Mouse (Mus musculus): ENCODE results near the gene Shisa9. TPM values are rescaled to one million over a fixed set of nuclear protein-coding genes. Genes with fewer than 3 reads are reported as not detected.
"Not testable (repeated sequence)": the region's sequence is repeated elsewhere in the genome, so short reads cannot be mapped to it uniquely, and the experiment has no call there.

The Shisa9 gene
- 0.70 and 0.83 TPM in 2 replicates for polyA plus RNA-seq (2016; fragmentation: Nextera tagmentation; extraction: Ambion mirVana)

DNA sequence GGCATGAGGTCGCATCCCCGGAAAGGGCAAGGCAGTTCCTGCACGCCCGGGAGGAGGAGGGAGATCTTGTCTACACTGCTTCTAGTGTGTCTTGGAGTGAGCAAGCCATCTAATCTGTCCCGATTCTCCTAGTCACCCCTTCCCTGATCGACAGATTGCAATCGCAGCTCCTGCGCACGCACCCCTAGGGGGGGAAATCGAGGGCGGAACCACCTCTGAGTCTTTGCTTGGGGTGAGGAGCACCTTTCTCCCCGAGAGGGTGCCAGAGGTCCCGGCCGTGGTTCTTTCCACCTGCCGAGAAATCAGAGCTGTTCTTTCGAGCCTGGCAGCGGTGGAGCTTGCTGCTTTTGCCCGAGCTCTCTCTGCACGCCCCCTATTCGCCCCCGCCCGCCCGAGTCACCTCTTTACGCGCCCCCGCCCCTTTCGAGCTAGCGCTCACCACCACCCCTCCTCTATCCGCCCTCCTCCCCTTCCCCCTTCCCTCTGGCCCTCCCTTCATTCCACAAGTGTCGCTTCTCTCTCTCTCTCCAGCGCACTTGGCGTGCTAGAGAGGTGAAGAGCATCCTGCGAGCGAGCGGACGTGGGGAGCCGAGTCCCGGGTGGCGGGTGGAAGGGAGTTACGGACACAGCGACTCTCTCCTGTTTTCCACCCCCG, at the start of gene Shisa9:
Gene Shisa9, plus strand, starts transcription at position 498 of the 655 bp plus-strand sequence.
- Histone ChIP-seq H3K27me3 (peaks cover 78% of the 10 kb centered on the region), H3K27ac (no peak within 1 kb of the TSS), H3K36me3 (no peaks in the 10 kb centered on the region), H3K4me3 (peak within 1 kb of the TSS; percentile 55), H3K9ac (peak within 1 kb of the TSS; percentile 52), H3K4me2 (replicated peaks) (peak within 1 kb of the TSS; percentile 99), H3K9me3 (no peaks in the 10 kb centered on the region), H3K4me1 (peaks cover 13% of the 10 kb centered on the region)
- under 1% methylated on average over 37 of the region's 42 CpGs for WGBS
- ATAC-seq (ENCODE audit: insufficient number of reproducible peaks, insufficient read depth, low FRiP score, low TSS enrichment), result peak; percentile 48; the same call in 1 of the 2 replicates

- Histone ChIP-seq H3K4me2 (replicated peaks) (no peak overlapping the region), H3K9me3 (no peaks in the 10 kb centered on the region), H3K36me3 (no peaks in the 10 kb centered on the region)
Observed at GRCm38 (mm10) chr16:11940477-11940876, 43.4 kb upstream of the Shisa9 start.

GRCm38 (mm10) chr16:11960691-11961090, 23.2 kb upstream of the Shisa9 start:
- Histone ChIP-seq H3K4me1 (no peaks in the 10 kb centered on the region), H3K9me3 (no peaks in the 10 kb centered on the region), H3K4me2 (replicated peaks) (no peak overlapping the region), H3K4me3 (no peak overlapping the region), H3K27me3 (no peaks in the 10 kb centered on the region), H3K27ac (no peak overlapping the region), H3K36me3 (no peaks in the 10 kb centered on the region), H3K9ac (no peak overlapping the region)
- ATAC-seq (ENCODE audit: insufficient number of reproducible peaks, insufficient read depth, low FRiP score, low TSS enrichment), result no peak
- WGBS, result 85% methylated on average over 1 of the region's 1 CpGs

More at GRCm38 (mm10) chr16:11940477-11940876, 43.4 kb upstream of the Shisa9 start:
- no peak overlapping the region for H3K27ac ChIP-seq
- no peak for ATAC-seq (ENCODE audit: insufficient number of reproducible peaks, insufficient read depth, low FRiP score, low TSS enrichment)
- no peak overlapping the region for H3K4me3 ChIP-seq
- H3K27me3 ChIP-seq, result 0 out of 2 replicates have a peak, but pooled peaks cover 2% of the 10 kb centered on the region
- no peak overlapping the region for H3K9ac ChIP-seq
- H3K4me1 ChIP-seq, result no peaks in the 10 kb centered on the region

GRCm38 (mm10) chr16:11966041-11966440, 17.9 kb upstream of the Shisa9 start:
- no peak overlapping the region for H3K9ac ChIP-seq
- H3K4me1 ChIP-seq, result no peaks in the 10 kb centered on the region
- H3K4me2 ChIP-seq (replicated peaks), result no peak overlapping the region
- H3K27ac ChIP-seq, result no peak overlapping the region
- ATAC-seq (ENCODE audit: insufficient number of reproducible peaks, insufficient read depth, low FRiP score, low TSS enrichment), result no peak
- no peaks in the 10 kb centered on the region for H3K27me3 ChIP-seq
- no peak overlapping the region for H3K4me3 ChIP-seq
- 89% methylated on average over 8 of the region's 8 CpGs for WGBS
- no peaks in the 10 kb centered on the region for H3K9me3 ChIP-seq
- H3K36me3 ChIP-seq, result no peaks in the 10 kb centered on the region

DNA sequence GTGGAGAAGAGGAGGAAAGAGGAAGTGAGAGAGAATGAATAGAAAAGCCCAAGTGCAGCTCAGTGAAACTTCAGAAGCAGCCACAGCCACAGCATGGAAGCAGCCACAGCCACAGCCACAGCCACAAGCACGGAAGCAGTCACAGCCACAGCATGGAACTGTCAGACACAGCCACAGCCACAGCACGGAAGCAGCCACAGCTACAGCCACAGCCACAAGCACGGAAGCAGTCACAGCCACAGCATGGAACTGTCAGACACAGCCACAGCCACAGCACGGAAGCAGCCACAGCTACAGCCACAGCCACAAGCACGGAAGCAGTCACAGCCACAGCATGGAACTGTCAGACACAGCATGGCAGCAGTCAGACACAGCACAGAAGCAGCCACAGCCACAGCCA, 17.1 kb upstream of the Shisa9 start:
- WGBS, result 84% methylated on average over 5 of the region's 5 CpGs
- not testable (repeated sequence) for H3K9me3 ChIP-seq; H3K27ac ChIP-seq; H3K4me2 ChIP-seq (replicated peaks); H3K36me3 ChIP-seq; ATAC-seq (ENCODE audit: insufficient number of reproducible peaks, insufficient read depth, low FRiP score, low TSS enrichment); H3K4me3 ChIP-seq; H3K9ac ChIP-seq; H3K4me1 ChIP-seq; H3K27me3 ChIP-seq

DNA sequence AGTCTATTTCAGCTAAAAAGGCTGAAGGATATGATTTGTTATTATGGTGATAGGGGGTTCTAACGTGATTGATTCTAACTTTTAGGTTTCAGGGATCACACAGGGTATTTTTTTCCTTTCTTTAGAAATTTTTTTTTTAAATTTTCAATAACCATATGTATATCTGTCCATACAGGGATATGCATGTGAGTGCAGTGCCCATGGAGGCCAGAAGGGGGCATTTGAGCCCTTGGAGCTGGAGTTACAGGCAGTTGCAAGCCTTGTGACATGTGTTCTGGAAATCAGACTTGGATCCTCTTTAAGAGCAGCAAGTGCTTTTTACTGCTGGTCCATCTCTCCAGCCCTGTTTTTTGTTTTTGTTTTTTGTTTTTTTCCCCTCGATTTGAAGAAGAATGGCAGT, 16.3 kb upstream of the Shisa9 start:
- H3K27me3 ChIP-seq, result no peaks in the 10 kb centered on the region
- H3K36me3 ChIP-seq, result no peaks in the 10 kb centered on the region
- ATAC-seq (ENCODE audit: insufficient number of reproducible peaks, insufficient read depth, low FRiP score, low TSS enrichment), result no peak
- no peak overlapping the region for H3K9ac ChIP-seq
- no peak overlapping the region for H3K27ac ChIP-seq
- H3K9me3 ChIP-seq, result no peaks in the 10 kb centered on the region
- no peaks in the 10 kb centered on the region for H3K4me1 ChIP-seq
- no peak overlapping the region for H3K4me2 ChIP-seq (replicated peaks)
- 66% methylated on average over 2 of the region's 2 CpGs for WGBS
- H3K4me3 ChIP-seq, result no peak overlapping the region

DNA sequence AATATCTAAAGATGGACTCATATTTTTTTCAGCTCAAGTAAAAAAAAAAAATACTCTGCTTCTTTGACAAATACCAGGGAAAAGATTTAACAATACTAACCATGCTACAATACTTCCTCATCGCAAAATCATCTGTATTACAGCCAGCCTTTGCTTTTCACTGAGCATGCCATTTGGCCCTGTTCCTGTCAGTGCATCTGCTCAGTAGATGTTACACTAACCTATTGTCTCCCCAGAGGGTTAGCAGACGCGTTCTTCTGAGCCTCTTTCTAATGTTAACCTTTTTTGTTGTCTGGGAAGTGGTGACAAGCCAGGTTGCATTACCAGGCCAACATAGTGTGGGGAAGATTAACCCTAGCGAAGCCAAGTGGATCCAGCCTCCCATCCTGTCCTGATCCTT, 10.2 kb upstream of the Shisa9 start:
- H3K36me3 ChIP-seq, result no peaks in the 10 kb centered on the region
- H3K4me2 ChIP-seq (replicated peaks), result no peak overlapping the region
- H3K4me3 ChIP-seq, result no peak overlapping the region
- no peaks in the 10 kb centered on the region for H3K4me1 ChIP-seq
- WGBS, result 46% methylated on average over 4 of the region's 4 CpGs
- ATAC-seq (ENCODE audit: insufficient number of reproducible peaks, insufficient read depth, low FRiP score, low TSS enrichment), result no peak
- H3K27ac ChIP-seq, result no peak overlapping the region
- no peak overlapping the region for H3K9ac ChIP-seq
- no peaks in the 10 kb centered on the region for H3K9me3 ChIP-seq
- no peaks in the 10 kb centered on the region for H3K27me3 ChIP-seq

- no peaks in the 10 kb centered on the region for H3K9me3 ChIP-seq
- WGBS, result 84% methylated on average over 2 of the region's 2 CpGs
- H3K27me3 ChIP-seq, result peaks cover 8% of the 10 kb centered on the region
- no peaks in the 10 kb centered on the region for H3K36me3 ChIP-seq
- no peak for ATAC-seq (ENCODE audit: insufficient number of reproducible peaks, insufficient read depth, low FRiP score, low TSS enrichment)
- H3K4me2 ChIP-seq (replicated peaks), result no peak overlapping the region
- no peaks in the 10 kb centered on the region for H3K4me1 ChIP-seq
- no peak overlapping the region for H3K9ac ChIP-seq
- H3K27ac ChIP-seq, result no peak overlapping the region
- no peak overlapping the region for H3K4me3 ChIP-seq
Observed at GRCm38 (mm10) chr16:11976737-11977136, 7.2 kb upstream of the Shisa9 start.

DNA sequence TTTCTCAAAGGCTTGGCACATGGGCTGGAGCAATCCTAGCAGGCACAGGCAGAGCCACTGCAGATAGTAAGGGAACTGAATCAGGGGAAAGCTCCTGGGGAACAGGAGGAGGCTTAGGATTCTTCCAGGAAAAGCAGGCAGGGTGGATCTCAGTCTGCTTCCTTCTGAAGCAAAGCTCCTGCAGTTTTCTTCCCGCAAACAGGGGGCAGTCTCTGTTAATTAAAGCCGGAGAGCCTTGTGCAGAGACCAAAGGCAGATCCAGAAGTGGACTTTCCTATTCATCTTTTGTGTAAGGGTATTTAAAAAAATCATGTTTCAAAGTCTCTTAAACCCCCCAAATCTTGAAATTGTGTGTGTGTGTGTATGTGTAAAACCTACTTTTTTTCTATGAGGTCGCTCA, 3.1 kb upstream of the Shisa9 start:
- Histone ChIP-seq H3K9ac (no peak overlapping the region), H3K4me1 (peaks cover 13% of the 10 kb centered on the region), H3K4me3 (no peak overlapping the region), H3K9me3 (no peaks in the 10 kb centered on the region), H3K27me3 (peaks cover 49% of the 10 kb centered on the region), H3K27ac (no peak overlapping the region), H3K4me2 (replicated peaks) (no peak overlapping the region), H3K36me3 (no peaks in the 10 kb centered on the region)
- WGBS, result 25% methylated on average over 3 of the region's 3 CpGs
- no peak for ATAC-seq (ENCODE audit: insufficient number of reproducible peaks, insufficient read depth, low FRiP score, low TSS enrichment)

GRCm38 (mm10) chr16:11983106-11983615, 752 bp upstream of the Shisa9 start:
- Histone ChIP-seq H3K36me3 (no peaks in the 10 kb centered on the region), H3K27ac (no peak overlapping the region), H3K27me3 (peaks cover 73% of the 10 kb centered on the region), H3K9ac (peak overlapping the region; percentile 16), H3K4me3 (peak overlapping the region; percentile 55), H3K4me1 (peaks cover 13% of the 10 kb centered on the region), H3K9me3 (no peaks in the 10 kb centered on the region), H3K4me2 (replicated peaks) (peak overlapping the region; percentile 99)
- WGBS, result under 1% methylated on average over 23 of the region's 25 CpGs
- ATAC-seq (ENCODE audit: insufficient number of reproducible peaks, insufficient read depth, low FRiP score, low TSS enrichment), result peak; percentile 6; the same call in 1 of the 2 replicates

GRCm38 (mm10) chr16:11984271-11984791, 418 bp downstream of the Shisa9 start:
- Histone ChIP-seq H3K4me1 (peaks cover 13% of the 10 kb centered on the region), H3K36me3 (no peaks in the 10 kb centered on the region), H3K9ac (peak overlapping the region; percentile 52), H3K27me3 (peaks cover 80% of the 10 kb centered on the region), H3K4me2 (replicated peaks) (peak overlapping the region; percentile 99), H3K27ac (no peak overlapping the region), H3K9me3 (no peaks in the 10 kb centered on the region), H3K4me3 (peak overlapping the region; percentile 55)
- WGBS, result under 1% methylated on average over 65 of the region's 76 CpGs
- ATAC-seq (ENCODE audit: insufficient number of reproducible peaks, insufficient read depth, low FRiP score, low TSS enrichment), result peak; percentile 75; the same call in 1 of the 2 replicates

GRCm38 (mm10) chr16:11987056-11987455, 3.1 kb downstream of the Shisa9 start:
- WGBS, result 69% methylated on average over 4 of the region's 4 CpGs
- Histone ChIP-seq H3K9ac (no peak overlapping the region), H3K4me3 (no peak overlapping the region), H3K36me3 (no peaks in the 10 kb centered on the region), H3K9me3 (no peaks in the 10 kb centered on the region), H3K27ac (no peak overlapping the region), H3K4me1 (peaks cover 13% of the 10 kb centered on the region), H3K4me2 (replicated peaks) (no peak overlapping the region), H3K27me3 (peaks cover 75% of the 10 kb centered on the region)
- no peak for ATAC-seq (ENCODE audit: insufficient number of reproducible peaks, insufficient read depth, low FRiP score, low TSS enrichment)
